Mouse (Mus musculus) T-helper 17 cell (primary cell): ENCODE data around the gene Zfp747.
"Not testable (repeated sequence)": the region's sequence is repeated elsewhere in the genome, so short reads cannot be mapped to it uniquely, and the experiment has no call there.

Experiments
- in situ Hi-C, 2 experiments: fragments of 300-600 bp; cut with MboI, MseI; formaldehyde crosslinking; loops; 1 replicate in 1 of 2; 2 replicates in 1 of 2; pipeline ENCODE4 v1.15.1; 2025; ENCODE audit warnings: high pct_unique_total_duplicates in 2 of 2

The Zfp747 gene

DNA sequence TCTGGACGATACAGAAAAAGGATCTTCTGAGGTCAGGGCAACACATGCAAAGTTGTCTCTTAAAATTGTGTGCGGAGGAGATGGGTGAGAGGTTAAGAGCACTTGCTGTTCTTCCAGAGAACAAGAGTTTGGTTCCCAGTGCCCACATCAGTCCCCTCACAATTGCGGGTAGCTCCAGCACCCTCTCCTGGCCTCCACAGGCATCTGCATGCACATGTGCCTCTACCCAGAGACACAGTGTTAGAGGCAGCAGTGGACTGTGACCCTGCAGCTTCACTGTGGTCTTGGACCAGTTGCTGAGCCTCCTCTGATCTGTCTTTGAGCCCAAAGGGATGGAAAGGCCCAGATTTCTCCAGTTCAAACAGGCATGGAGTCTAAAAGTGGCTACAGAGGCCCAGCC lies 4.0 kb downstream of the Zfp747 start:
- in situ Hi-C loops, result not testable (repeated sequence)

DNA sequence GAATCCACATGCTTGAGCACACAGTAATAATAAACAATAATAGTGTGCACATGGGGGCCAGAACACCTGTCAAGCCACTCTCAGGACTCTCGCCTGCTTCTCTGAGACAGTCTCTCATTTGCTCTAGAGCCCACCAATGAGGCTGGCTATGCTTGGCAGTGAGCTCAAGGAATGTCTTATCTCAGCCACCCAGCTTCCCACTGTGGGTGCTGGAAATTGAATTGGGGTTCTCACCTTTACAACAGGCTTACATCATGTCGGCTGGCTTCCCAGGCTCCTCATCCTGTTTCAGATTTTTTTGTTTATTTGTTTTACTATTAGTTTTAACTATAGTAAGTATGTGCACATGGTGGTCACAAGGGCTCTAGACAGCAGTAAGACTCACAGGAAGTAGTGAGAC lies 4.6 kb downstream of the Zfp747 start:
- in situ Hi-C loops, result no loop called here

DNA sequence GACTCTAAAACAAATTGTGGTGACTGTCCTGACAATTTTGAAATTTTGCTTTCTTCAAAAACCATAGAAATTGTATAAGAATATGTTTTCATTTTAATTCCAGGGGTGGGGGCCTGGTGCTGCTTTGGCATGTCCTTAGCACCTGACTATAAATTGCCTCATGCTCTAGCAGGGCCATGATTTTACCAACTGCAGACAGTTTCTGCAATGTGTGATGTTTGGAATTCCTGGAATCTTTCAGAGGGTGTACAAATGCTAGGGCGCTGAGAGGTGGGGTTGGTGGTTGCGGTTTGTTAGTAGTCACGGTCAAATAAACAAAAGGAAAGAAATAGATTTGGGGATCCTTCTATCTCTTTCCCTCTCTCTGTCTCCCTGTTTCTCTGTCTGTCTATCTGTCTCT lies 9.6 kb downstream of the Zfp747 start:
- in situ Hi-C loops, result loop anchor here in 1 of 2 experiments (5.0 kb wide), 2 partner anchors 36 to 121 kb away; no protein-coding TSS in a partner anchor

DNA sequence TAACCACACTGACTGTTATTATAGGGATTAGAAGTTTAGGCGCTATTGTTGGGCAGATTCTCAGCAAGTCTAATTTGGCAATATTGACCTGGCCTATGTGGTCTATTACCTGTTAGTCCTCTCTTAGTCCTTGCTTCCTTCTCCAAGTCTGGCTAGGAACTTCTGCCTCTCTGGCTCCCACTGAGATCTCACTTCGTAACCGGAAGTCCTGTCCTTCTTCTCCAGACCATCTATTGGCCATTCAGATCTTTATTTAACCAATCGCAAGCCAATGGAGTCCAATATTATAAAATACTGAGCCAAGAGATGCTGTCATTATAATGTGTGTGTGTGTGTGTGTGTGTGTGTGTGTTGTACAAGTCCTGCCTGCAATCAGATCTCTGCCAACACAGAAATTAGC lies 11.7 kb downstream of the Zfp747 start:
- in situ Hi-C loops, result loop anchor here (5.0 kb wide), 3 partner anchors 53 to 143 kb away; no protein-coding TSS in a partner anchor

DNA sequence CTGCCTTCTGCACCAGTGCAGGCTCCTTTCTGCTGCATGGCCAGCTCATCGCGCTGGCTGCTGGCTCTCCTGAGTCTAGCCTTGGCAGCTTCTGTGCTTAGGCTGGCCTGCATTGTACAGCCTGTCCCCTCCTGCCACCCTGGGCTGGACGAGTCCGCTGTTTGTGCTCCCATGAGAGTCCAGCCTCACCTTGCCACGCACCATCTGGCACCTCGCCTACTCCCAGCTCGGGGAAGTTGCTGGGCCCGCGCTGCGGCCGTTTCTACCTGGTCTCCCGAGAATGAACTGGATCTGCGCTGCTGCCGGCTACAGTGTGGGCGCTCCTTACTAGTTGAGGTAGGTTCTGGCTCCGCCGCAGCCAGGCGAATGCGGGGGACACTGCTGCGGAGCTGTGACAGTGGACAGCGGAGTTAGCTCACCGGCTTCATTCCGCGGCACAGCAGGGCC lies 12.4 kb downstream of the Zfp747 start:
- in situ Hi-C loops, result loop anchor here (5.0 kb wide), 3 partner anchors 54 to 144 kb away; no protein-coding TSS in a partner anchor

DNA sequence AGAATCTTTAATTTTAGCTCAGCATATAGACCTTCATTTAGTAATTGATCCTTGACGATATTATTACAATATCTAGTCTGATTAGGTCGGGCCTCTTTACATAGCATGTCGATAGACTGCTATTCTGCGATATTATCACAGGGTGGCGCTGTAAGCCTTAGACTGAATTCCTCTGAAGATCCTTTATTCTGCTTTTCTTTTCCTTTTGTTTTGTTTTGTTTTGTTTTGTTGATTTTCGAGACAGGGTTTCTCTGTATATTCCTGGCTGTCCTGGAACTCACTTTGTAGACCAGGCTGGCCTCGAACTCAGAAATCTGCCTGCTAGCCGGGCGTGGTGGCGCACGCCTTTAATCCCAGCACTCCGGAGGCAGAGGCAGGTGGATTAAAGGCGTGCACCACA lies 13.4 kb downstream of the Zfp747 start:
- in situ Hi-C loops, result loop anchor here (5.0 kb wide), 3 partner anchors 55 to 145 kb away; no protein-coding TSS in a partner anchor

DNA sequence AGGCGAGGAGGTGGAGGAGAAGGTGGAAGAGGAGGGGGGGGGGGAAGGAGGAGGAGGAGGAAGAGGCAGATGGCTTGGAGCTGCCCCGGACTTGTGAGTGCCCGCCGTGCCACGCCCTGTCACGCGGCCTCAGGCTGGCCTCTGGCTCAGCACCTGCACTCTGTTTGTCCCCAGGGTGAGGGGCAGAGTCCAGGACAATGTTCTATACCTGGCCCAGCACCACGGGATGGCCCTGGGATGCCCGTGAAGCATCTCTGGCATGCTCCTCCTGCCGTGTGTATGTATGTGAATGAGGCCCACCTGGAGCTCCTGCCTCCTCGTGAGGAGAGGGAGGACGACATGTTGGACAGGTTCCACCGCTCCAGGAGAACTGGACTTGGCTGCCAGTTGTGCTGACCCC lies 14.4 kb downstream of the Zfp747 start:
- in situ Hi-C loops, result loop anchor here (5.0 kb wide), 3 partner anchors 56 to 146 kb away; no protein-coding TSS in a partner anchor

DNA sequence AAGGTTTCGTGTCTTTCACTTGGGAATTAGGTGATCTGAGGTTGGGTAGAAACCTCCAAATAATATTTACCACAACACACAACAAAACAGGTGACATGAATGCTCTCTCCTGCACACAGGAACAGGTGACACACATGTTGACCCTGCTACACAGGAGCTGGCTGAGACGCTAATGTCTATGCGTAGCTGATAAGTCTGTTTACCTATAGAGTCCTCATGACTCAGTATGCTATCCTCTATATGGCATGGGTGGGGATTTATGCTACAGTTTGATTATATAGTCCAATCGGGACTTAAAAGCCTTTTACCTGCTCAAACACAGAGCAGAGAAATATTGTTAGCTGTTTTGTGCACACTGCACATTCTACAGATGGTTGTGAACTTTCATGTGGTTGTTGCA lies 15.6 kb downstream of the Zfp747 start:
- in situ Hi-C loops, result loop anchor here (5.0 kb wide), 3 partner anchors 57 to 147 kb away; no protein-coding TSS in a partner anchor

DNA sequence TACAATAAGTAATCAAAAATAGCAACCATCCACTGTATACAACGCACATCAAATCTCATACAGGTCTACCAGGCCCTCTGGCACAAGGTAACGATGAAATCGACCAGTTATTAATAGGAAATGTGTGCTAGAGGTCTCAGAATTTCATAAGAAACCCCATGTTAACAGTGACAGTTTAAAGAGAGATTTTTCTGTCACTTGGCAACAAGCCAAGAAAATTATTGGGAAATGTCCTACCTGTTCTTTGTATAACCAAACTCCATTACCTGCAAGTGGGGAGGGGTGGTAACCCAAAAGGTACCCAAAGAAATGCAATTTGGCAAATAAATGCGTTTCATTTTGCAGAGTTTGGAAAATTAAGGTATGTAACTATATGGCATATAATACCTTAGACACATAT lies 17.4 kb downstream of the Zfp747 start:
- in situ Hi-C loops, result loop anchor here in 1 of 2 experiments (5.0 kb wide), 1 partner anchor 99 kb away; the partner anchor contains the start of gene Prr14

DNA sequence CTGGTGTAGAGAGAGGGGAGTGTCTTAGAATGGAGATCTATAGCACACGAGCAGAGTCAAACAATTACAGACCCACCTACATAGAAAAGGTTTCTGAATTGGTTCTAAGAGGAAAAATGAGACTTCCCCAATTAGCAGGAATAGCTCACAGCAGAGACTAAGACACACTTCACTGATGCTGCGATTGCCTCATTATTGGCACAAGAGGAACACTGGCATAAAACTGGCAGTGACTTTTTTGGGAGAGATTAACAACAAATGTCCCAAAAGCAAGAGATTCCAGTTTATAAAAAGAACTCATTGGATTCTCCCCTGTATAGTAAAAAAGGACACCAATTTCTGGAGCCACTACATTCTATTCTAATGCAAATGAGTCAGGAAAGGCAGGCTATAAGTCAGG lies 18.0 kb downstream of the Zfp747 start:
- in situ Hi-C loops, result loop anchor here in 1 of 2 experiments (5.0 kb wide), 1 partner anchor 99 kb away; the partner anchor contains the start of gene Prr14

DNA sequence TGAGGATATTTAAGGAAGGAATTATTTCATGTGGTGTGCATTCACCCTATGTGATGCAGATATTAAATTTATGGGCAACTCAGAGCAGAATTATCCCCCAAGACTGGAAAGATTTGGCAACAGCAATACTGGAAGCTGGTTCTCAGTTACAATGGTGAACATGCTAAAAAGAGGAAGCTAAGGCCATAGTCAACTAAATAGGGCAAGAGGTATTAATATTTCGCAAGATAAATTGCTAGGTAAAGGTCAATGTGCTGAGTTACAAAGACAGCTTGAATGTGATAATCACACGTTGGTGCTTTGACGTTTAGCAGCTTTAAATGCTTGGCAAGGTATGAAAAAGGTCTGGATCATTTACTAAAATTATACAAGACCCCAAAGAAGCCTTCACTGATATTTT lies 20.1 kb downstream of the Zfp747 start:
- in situ Hi-C loops, result loop anchor here in 1 of 2 experiments (5.0 kb wide), 1 partner anchor 102 kb away; the partner anchor contains the start of gene Prr14

DNA sequence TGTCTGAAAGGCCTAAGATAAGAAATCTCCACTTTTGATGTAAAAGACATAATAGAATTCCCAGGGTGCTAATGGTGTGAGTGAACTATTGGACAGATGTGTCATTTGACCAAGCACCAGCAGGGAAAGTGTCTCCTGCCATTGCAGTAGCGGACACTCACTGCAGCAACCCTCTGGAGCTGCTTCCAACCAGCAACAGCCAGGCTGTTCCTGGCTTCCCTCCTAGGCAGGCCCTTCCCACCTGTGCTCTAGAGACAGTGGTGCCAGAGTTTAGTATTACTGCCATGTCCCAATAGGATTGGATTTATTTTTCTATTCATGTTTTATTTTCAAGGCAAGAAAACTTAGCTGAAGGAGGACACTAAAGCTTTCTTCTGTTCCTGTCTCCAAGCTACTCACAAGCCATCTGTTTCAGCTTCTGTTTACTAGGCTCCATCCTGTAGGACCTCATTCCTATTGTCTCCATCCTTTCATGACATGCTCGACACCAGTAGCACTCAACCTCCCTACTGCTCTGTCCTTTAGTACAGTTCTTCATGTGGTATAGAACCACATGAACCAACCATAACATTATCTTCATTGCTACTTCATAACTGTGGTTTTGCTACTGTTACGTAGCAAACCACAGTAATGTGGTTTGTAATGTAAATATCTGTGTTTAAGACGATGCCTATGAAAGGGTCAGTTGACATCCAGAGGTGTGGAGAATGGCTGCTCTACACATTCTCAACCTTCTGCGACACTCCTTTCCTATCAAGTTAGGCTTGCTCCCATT lies 24.4 kb downstream of the Zfp747 start:
- in situ Hi-C loops, result no loop called here

DNA sequence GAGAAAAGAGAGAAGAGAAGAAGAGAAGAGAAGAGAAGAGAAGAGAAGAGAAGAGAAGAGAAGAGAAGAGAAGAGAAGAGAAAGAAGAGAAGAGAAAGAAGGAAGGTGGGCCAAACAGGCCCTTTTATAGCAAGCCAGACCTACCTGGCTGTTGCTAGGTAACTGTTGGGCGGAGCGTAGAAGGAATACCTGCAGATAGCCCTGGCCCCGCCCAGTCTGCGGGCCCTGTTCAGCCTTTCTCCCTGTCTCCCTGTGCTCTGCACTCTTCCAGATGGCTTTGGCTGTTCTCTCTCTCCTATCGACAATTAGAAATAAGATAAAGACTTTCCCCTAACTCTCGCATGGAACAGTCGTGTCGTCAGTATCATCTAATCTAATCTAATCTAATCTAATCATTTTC lies 29.2 kb downstream of the Zfp747 start:
- in situ Hi-C loops, result no loop called here

DNA sequence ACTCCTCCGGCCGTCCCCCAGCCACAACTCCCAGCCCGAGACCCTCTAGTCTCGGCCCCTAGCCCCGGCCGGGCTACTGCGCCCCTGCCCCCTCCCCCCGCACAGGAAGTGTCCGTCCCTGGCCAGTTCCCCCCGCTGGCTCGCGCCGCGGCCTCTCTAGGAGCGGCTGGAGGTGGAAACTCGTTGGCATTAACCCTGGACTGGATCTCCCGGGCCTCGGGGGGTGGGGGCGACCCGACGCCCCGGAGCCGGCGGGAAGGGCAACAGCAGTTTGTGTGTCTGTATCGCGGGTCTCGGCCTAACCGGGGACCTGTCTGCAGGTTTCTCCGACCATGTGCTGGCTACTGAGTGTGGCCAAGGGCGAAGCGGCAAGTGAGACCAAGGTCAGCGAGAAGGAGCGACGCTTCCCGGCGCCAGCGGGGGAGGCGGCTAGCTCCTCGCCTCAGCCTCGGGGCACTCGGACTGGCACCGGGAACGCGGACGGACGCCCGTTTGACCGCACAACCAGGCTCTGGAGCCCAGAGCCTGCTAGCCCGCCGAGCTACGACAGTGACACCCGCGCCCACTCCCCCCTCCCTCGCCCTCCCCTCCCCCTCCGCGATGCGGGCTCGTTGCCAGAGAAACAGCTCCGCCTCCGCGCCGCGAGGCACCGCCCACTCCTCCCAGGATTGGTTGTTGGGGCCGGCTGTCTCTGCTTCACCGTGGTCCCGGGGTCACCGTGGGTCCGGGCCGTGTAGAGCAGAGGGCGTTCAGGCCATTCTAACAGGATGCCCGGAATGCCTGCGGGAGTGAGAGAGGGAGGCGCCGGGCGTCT lies 30.1 kb downstream of the Zfp747 start, which contains the start of gene Zfp768:
Gene Zfp768 (minus strand): TSS at position 78 of the 814 bp plus-strand sequence.
- in situ Hi-C loops, result no loop called here

DNA sequence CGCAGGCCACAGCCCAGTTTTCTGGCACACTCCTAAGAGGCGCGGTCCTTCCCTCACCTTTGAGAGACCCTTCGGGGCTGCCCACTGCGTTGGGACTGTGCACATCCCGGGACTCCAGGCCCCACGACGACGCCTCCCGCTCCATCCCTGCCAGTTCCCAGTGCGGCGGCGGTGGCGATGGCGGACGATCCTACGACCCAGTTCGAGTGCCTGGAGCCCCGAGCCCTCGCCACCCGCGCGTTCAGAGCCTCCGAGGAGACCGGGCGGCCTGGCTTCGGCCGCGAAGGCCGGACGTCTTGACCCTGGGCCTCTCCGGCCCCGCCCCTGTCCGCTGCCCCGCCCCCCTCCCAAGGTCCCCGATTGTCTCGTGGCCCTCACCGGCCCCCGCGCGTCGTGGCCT lies 30.8 kb downstream of the Zfp747 start:
- in situ Hi-C loops, result no loop called here

DNA sequence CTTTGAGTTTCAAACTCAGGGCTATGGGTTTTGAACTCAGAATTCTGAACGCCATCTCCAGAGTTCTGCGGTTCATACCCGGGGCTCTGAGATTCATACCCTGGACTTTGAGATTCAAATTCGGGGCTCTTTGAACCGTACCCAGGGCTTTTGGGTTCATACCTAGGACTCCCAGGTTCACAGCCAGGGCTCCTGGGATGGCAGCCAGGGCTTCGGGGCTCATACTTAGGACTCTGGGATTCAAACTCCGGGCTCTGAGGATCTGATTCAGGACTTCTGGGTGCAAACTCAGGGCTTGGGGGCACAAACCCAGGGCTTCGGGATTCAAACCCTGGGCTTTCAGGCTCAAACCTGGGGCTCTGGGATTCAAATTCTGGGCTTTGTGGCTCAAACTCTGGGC lies 31.5 kb downstream of the Zfp747 start:
- in situ Hi-C loops, result loop anchor here (5.0 kb wide), 1 partner anchor 82 kb away; the partner anchor contains the start of gene Dctpp1 (in 2 of the 2)

DNA sequence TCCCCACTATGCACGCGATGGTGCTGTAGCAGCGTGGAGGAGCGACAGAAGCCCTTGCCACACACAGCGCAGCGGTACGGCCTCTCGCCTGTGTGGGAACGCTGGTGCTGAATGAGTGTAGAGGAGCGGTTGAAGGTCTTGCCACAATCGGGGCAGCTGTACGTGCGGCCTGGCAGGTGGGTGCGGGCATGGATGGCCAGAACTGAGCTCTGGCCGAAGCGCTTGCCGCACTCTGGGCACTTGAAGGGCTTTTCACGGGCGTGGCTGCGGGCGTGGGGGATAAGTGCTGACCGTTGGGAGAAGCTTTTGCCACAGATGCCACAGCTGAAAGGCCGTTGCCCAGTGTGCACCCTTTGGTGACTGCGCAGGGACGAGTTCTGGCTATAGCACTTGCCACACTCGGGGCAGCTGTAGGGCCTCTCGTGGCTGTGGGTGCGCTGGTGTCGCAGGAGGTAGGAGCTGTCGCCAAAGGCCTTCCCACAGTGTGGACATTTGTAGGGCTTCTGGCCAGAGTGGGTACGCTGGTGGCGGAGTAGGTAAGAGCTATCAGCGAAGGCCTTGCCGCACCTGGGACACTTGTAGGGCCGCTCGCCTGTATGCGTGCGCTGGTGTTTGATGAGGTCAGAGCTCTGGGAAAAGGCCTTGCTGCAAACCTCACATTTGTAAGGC lies 32.4 kb downstream of the Zfp747 start:
- in situ Hi-C loops, result loop anchor here (5.0 kb wide), 1 partner anchor 81 kb away; the partner anchor contains the start of gene Dctpp1 (in 2 of the 2)

DNA sequence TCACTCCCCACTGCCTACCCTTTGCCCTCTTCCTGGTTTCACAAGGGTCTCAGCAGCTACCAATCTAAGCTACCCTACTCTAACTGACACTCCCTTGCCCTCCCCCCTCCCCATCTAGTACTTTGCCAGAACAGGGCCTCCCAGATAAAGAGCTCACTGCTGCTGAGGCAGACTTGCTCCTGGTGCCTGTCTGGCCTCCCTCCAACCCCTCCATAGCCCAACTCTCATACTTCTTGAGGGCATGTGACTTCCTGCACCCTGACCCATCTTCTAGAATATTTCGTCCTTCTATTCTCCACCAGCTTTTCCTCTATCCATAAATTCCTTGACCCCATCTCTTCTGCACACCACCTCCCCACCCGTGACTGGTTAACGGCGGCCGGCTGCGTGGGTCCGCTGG lies 33.0 kb downstream of the Zfp747 start:
- in situ Hi-C loops, result loop anchor here (5.0 kb wide), 1 partner anchor 81 kb away; the partner anchor contains the start of gene Dctpp1 (in 2 of the 2)

DNA sequence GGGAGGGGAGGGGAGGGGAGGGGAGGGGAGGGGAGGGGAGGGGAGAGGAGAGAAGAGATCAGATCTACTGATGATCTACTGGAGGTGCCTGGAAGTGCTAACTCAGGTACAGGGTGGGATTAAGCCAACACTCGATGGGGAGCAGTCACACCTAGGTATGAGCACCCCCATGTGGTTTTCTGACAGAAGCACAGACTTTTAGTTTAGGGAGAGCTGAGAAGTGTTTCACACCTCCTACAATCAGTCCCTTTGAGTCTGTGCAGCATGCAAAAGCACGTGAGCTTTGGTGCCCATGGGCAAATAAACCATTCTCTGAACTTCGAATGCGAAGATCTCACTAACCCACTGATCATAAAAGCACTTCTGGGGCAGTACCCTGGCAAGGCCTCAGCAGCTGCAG lies 33.5 kb downstream of the Zfp747 start:
- in situ Hi-C loops, result loop anchor here (5.0 kb wide), 1 partner anchor 80 kb away; the partner anchor contains the start of gene Dctpp1 (in 2 of the 2)

DNA sequence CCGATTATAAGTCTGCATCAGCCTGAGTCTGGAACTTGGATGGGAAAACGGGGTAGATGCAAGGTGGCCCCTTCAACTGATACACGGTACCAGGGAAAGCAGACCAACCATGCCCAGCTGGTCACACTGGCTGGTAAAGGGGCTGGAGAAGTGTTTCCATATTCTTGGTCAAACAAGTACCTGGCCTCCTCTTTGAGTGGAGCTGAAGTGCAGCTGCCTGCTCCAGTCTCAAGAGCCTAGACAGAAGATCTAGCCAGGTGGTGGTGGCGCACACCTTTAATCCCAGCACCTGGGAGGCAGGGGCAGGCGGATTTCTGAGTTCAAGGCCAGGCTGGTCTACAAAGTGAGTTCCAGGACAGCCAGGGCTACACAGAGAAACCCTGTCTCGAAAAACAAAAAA lies 34.0 kb downstream of the Zfp747 start:
- in situ Hi-C loops, result loop anchor here (5.0 kb wide), 1 partner anchor 80 kb away; the partner anchor contains the start of gene Dctpp1 (in 2 of the 2)

DNA sequence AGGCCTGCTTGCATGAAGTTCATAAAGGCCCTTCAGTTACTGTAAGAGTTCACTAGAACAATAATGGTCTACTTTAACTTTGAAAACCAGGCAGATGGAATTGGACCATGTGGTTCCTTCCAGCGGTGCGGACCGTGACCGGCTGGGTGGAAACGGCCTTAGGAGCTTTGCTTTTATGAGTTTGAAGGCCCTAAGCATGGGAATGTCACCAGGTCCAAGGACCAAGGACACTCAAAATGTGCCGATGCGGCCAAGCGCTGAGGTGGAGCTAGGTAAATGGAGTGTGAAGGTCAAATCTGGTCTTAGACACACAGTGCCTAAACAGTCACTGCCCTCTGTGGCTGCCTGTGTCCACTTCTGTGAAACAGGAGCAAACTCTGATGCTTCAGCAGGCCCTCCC lies 34.5 kb downstream of the Zfp747 start:
- in situ Hi-C loops, result loop anchor here (5.0 kb wide), 1 partner anchor 79 kb away; the partner anchor contains the start of gene Dctpp1 (in 2 of the 2)
